9 mouse cellular contexts compared by ENCODE assay signal in genomic region chr3:66650749-66651472, GRCm38 (mm10).
DNase-seq lines count a peak whose midpoint lies in the region; ATAC-seq and TF ChIP-seq lines count a peak whose summit lies in the region.
"Had no signal": no experiment of that assay in that cellular context is flagged by ENCODE, and none has a peak within 500 bp of the region (broad histone marks: within the 10 kb centered on the region; RNA-seq: fewer than 3 reads in every experiment).

No protein-coding gene starts in this region.

- no peaks in the 10 kb centered on the region for H3K36me3 ChIP-seq in heart, embryonic 10.5 days
- H3K36me3 ChIP-seq in stomach, embryonic 16.5 days (ENCODE audit: control insufficient read depth, insufficient read depth, low read length), result no peaks in the 10 kb centered on the region
- H3K36me3 ChIP-seq in stomach, postnatal 0 days (ENCODE audit: control insufficient read depth, insufficient read depth, low read length), result no peaks in the 10 kb centered on the region
- no peaks in the 10 kb centered on the region for H3K36me3 ChIP-seq in limb, embryonic 11.5 days (ENCODE audit: control insufficient read depth, insufficient read depth, low read length)

- no peak overlapping the region for H3K4me2 ChIP-seq in stomach, embryonic 16.5 days (ENCODE audit: low read depth, low read length)
- no peak overlapping the region for H3K4me2 ChIP-seq in stomach, postnatal 0 days (replicated peaks; ENCODE audit: low read depth)
- no peak overlapping the region for H3K4me2 ChIP-seq in limb, embryonic 11.5 days (ENCODE audit: low read depth, severe bottlenecking)

- no peak overlapping the region for H3K9ac ChIP-seq in stomach, embryonic 16.5 days (ENCODE audit: low read length)
- H3K9ac ChIP-seq in stomach, postnatal 0 days (ENCODE audit: low read length), result no peak overlapping the region
- H3K9ac ChIP-seq in limb, embryonic 11.5 days (ENCODE audit: low read length), result no peak overlapping the region

- no peaks in the 10 kb centered on the region for H3K27me3 ChIP-seq in heart, embryonic 10.5 days (ENCODE audit: insufficient read depth, poor library complexity, severe bottlenecking)
- no peaks in the 10 kb centered on the region for H3K27me3 ChIP-seq in stomach, embryonic 16.5 days (ENCODE audit: control insufficient read depth, insufficient read depth, low read length)
- no peaks in the 10 kb centered on the region for H3K27me3 ChIP-seq in stomach, postnatal 0 days (ENCODE audit: control insufficient read depth, insufficient read depth, low read length)
- no peaks in the 10 kb centered on the region for H3K27me3 ChIP-seq in limb, embryonic 11.5 days (ENCODE audit: control insufficient read depth, insufficient read depth, low read length)

- no peaks in the 10 kb centered on the region for H3K9me3 ChIP-seq in heart, embryonic 10.5 days
- H3K9me3 ChIP-seq in stomach, embryonic 16.5 days (replicated peaks; ENCODE audit: control insufficient read depth, low read length), result no peaks in the 10 kb centered on the region
- H3K9me3 ChIP-seq in stomach, postnatal 0 days (ENCODE audit: control insufficient read depth, low read length), result no peaks in the 10 kb centered on the region
- H3K9me3 ChIP-seq in limb, embryonic 11.5 days (ENCODE audit: control insufficient read depth, low read length), result no peaks in the 10 kb centered on the region

- WGBS in heart, embryonic 10.5 days, result 58% methylated on average over 16 of the region's 16 CpGs
- WGBS in stomach, embryonic 16.5 days, result 46% methylated on average over 16 of the region's 16 CpGs
- 53% methylated on average over 16 of the region's 16 CpGs for WGBS in stomach, postnatal 0 days
- 39% methylated on average over 16 of the region's 16 CpGs for WGBS in limb, embryonic 11.5 days

- H3K4me3 ChIP-seq in heart, embryonic 10.5 days, result no peak overlapping the region
- H3K4me3 ChIP-seq in stomach, embryonic 16.5 days (replicated peaks; ENCODE audit: low read length), result no peak overlapping the region
- no peak overlapping the region for H3K4me3 ChIP-seq in stomach, postnatal 0 days (ENCODE audit: low read depth, low read length)
- H3K4me3 ChIP-seq in limb, embryonic 11.5 days (ENCODE audit: low read depth, low read length), result no peak overlapping the region
- H3K4me3 ChIP-seq: myocyte had no signal

- 0 out of 2 replicates have a peak, but pooled peaks have one; percentile 13 for ATAC-seq in stomach, embryonic 16.5 days (ENCODE audit: insufficient read depth, low FRiP score)
- no peak for ATAC-seq in stomach, postnatal 0 days (ENCODE audit: low FRiP score, low TSS enrichment)
- peak; percentile 67; the same call in 1 of the 2 replicates for ATAC-seq in limb, embryonic 11.5 days (ENCODE audit: insufficient number of reproducible peaks, low FRiP score, low TSS enrichment, low read depth)
- no peak for ATAC-seq in megakaryocyte-erythroid progenitor cell, adult 5-6 weeks (replicated peaks; ENCODE audit: low FRiP score, low TSS enrichment, poor library complexity, severe bottlenecking)

- H3K27ac ChIP-seq in heart, embryonic 10.5 days, result peak overlapping the region; percentile 69; the same call in 1 of the 2 replicates
- H3K27ac ChIP-seq in stomach, embryonic 16.5 days (ENCODE audit: low read length), result no peak overlapping the region
- no peak overlapping the region for H3K27ac ChIP-seq in stomach, postnatal 0 days (replicated peaks)
- H3K27ac ChIP-seq in limb, embryonic 11.5 days (replicated peaks; ENCODE audit: low read depth, low read length), result peak overlapping the region; percentile 12

- peaks cover 21% of the 10 kb centered on the region; the same call in 1 of the 2 replicates for H3K4me1 ChIP-seq in heart, embryonic 10.5 days
- no peaks in the 10 kb centered on the region; the same call in 1 of the 2 replicates for H3K4me1 ChIP-seq in stomach, embryonic 16.5 days (ENCODE audit: control insufficient read depth, insufficient read depth, low read length)
- H3K4me1 ChIP-seq in stomach, postnatal 0 days (replicated peaks; ENCODE audit: control insufficient read depth, insufficient read depth), result no peaks in the 10 kb centered on the region
- H3K4me1 ChIP-seq in limb, embryonic 11.5 days (ENCODE audit: control insufficient read depth, insufficient read depth, low read length), result peaks cover 4% of the 10 kb centered on the region

- no peak for DNase-seq in heart, embryonic 10.5 days (ENCODE audit: low spot score)
- DNase-seq in heart, adult 8-10 months (ENCODE audit: low spot score), result no peak
- DNase-seq in stomach, postnatal 0 days (ENCODE audit: low spot score), result no peak
- DNase-seq in limb, embryonic 11.5 days (ENCODE audit: low spot score), result peak; percentile 48
- DNase-seq in thymus, postnatal 36 days, result no peak
- no peak for DNase-seq in MN1 (ENCODE audit: low spot score)

- TF ChIP-seq EP300 in stomach, postnatal 0 days (optimal IDR thresholded peaks at IDR 0.05), result no peak

- no peak for TF ChIP-seq CTCF in stomach, postnatal 0 days (IDR thresholded peaks at IDR 0.05; ENCODE audit: low read depth)

Comparison
In these comparisons a context has a peak if more than half of its experiments do, and no peak if none do; other contexts are left out.
1. ATAC-seq: peak in stomach, embryonic 16.5 days (single experiment) and limb, embryonic 11.5 days (single experiment); none in stomach, postnatal 0 days (single experiment) and megakaryocyte-erythroid progenitor cell, adult 5-6 weeks (single experiment).
2. H3K27ac ChIP-seq: peak in heart, embryonic 10.5 days (single experiment) and limb, embryonic 11.5 days (single experiment); none in stomach, embryonic 16.5 days (single experiment) and stomach, postnatal 0 days (single experiment).